9 mouse cellular contexts compared by ENCODE assay signal in the genomic region with DNA sequence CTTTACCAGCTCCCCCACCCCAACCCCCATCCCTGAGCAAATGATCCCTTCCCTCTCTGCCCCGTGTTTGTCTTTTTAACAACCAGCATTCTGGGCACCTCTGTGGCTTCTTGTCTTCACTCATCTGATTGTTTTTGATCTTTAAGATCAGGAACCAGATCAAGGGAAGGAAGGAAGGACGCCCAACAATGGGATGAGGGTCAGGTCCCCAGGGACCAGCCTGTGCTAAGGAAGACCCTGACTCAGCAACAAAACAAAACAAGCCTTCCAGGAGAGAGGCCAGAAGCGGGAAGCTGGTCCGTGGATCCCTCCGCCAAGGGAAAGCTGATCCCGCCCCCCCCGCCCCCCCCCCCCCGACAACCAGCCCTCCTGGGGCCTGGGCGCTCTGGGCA. TPM values are rescaled to one million over a fixed set of nuclear protein-coding genes. Genes with fewer than 3 reads are reported as not detected.
DNase-seq lines count a peak whose midpoint lies in the region; ATAC-seq lines count a peak whose summit lies in the region.
"Had no signal": no experiment of that assay in that cellular context is flagged by ENCODE, and none has a peak within 500 bp of the region (broad histone marks: within the 10 kb centered on the region; RNA-seq: fewer than 3 reads in every experiment).

No protein-coding gene starts in this region.

- no peak for ATAC-seq in lung, embryonic 15.5 days (ENCODE audit: borderline replicate concordance, extremely low read depth, low FRiP score, low TSS enrichment)
- no peak for ATAC-seq in forebrain, embryonic 11.5 days (replicated peaks; ENCODE audit: low FRiP score)
- ATAC-seq in limb, embryonic 11.5 days (ENCODE audit: insufficient number of reproducible peaks, low FRiP score, low TSS enrichment, low read depth), result no peak
- no peak for ATAC-seq in stomach, embryonic 14.5 days (ENCODE audit: insufficient number of reproducible peaks, insufficient read depth, low FRiP score, low read depth)

- WGBS in lung, embryonic 15.5 days, result 5% methylated on average over 7 of the region's 9 CpGs
- 12% methylated on average over 5 of the region's 9 CpGs for WGBS in forebrain, embryonic 11.5 days
- WGBS in limb, embryonic 11.5 days, result 2% methylated on average over 9 of the region's 9 CpGs
- 4% methylated on average over 8 of the region's 9 CpGs for WGBS in stomach, embryonic 14.5 days

- H3K4me3 ChIP-seq in lung, embryonic 15.5 days, result peak overlapping the region; percentile 27
- H3K4me3 ChIP-seq in forebrain, embryonic 11.5 days (ENCODE audit: low read depth, low read length), result peak overlapping the region; percentile 17; the same call in 1 of the 2 replicates
- peak overlapping the region; percentile 23 for H3K4me3 ChIP-seq in limb, embryonic 11.5 days (ENCODE audit: low read depth, low read length)
- peak overlapping the region; percentile 28 for H3K4me3 ChIP-seq in stomach, embryonic 14.5 days (ENCODE audit: low read depth, low read length)

- H3K27ac ChIP-seq in lung, embryonic 15.5 days, result peak overlapping the region; percentile 93
- peak overlapping the region; percentile 13 for H3K27ac ChIP-seq in forebrain, embryonic 11.5 days (ENCODE audit: low read depth, low read length)
- peak overlapping the region; percentile 74 for H3K27ac ChIP-seq in limb, embryonic 11.5 days (replicated peaks; ENCODE audit: low read depth, low read length)
- peak overlapping the region; percentile 90 for H3K27ac ChIP-seq in stomach, embryonic 14.5 days (ENCODE audit: low read length)

- no peaks in the 10 kb centered on the region for H3K36me3 ChIP-seq in lung, embryonic 15.5 days
- no peaks in the 10 kb centered on the region for H3K36me3 ChIP-seq in forebrain, embryonic 11.5 days (ENCODE audit: control insufficient read depth, insufficient read depth, low read length)
- H3K36me3 ChIP-seq in limb, embryonic 11.5 days (ENCODE audit: control insufficient read depth, insufficient read depth, low read length), result no peaks in the 10 kb centered on the region
- H3K36me3 ChIP-seq in stomach, embryonic 14.5 days (ENCODE audit: control insufficient read depth, insufficient read depth, low read length), result no peaks in the 10 kb centered on the region

- H3K9ac ChIP-seq in lung, embryonic 15.5 days, result peak overlapping the region; percentile 31; the same call in 1 of the 2 replicates
- H3K9ac ChIP-seq in forebrain, embryonic 11.5 days (ENCODE audit: low read length), result peak overlapping the region; percentile 48
- peak overlapping the region; percentile 45 for H3K9ac ChIP-seq in limb, embryonic 11.5 days (ENCODE audit: low read length)
- H3K9ac ChIP-seq in stomach, embryonic 14.5 days (replicated peaks; ENCODE audit: low read depth, low read length), result no peak overlapping the region

- no peaks in the 10 kb centered on the region for H3K27me3 ChIP-seq in lung, embryonic 15.5 days
- no peaks in the 10 kb centered on the region for H3K27me3 ChIP-seq in forebrain, embryonic 11.5 days (ENCODE audit: control insufficient read depth, insufficient read depth, low read length)
- no peaks in the 10 kb centered on the region for H3K27me3 ChIP-seq in limb, embryonic 11.5 days (ENCODE audit: control insufficient read depth, insufficient read depth, low read length)
- no peaks in the 10 kb centered on the region for H3K27me3 ChIP-seq in stomach, embryonic 14.5 days (ENCODE audit: control insufficient read depth, insufficient read depth, low read length)

- H3K9me3 ChIP-seq in lung, embryonic 15.5 days, result no peaks in the 10 kb centered on the region
- no peaks in the 10 kb centered on the region for H3K9me3 ChIP-seq in forebrain, embryonic 11.5 days (ENCODE audit: control insufficient read depth, low read length)
- no peaks in the 10 kb centered on the region for H3K9me3 ChIP-seq in limb, embryonic 11.5 days (ENCODE audit: control insufficient read depth, low read length)
- no peaks in the 10 kb centered on the region for H3K9me3 ChIP-seq in stomach, embryonic 14.5 days (ENCODE audit: control insufficient read depth, low read depth, low read length)

- no peak for DNase-seq in lung, postnatal 14 days
- no peak for DNase-seq in forebrain, embryonic 11.5 days (ENCODE audit: low spot score)
- no peak for DNase-seq in limb, embryonic 11.5 days (ENCODE audit: low spot score)
- DNase-seq in frontal cortex, postnatal 36 days (ENCODE audit: low spot score in 2 of 2), result no peak
- DNase-seq in cerebellum, adult 9-11 months, result no peak
- DNase-seq in thymus, postnatal 0 days (ENCODE audit: low spot score), result no peak

- H3K4me1 ChIP-seq in lung, embryonic 15.5 days, result peaks cover 27% of the 10 kb centered on the region
- H3K4me1 ChIP-seq in forebrain, embryonic 11.5 days (replicated peaks; ENCODE audit: control insufficient read depth, insufficient read depth, low read length), result peaks cover 8% of the 10 kb centered on the region; the same call in 1 of the 2 replicates
- H3K4me1 ChIP-seq in limb, embryonic 11.5 days (ENCODE audit: control insufficient read depth, insufficient read depth, low read length), result peaks cover 4% of the 10 kb centered on the region; the same call in 1 of the 2 replicates
- H3K4me1 ChIP-seq in stomach, embryonic 14.5 days (ENCODE audit: control insufficient read depth, insufficient read depth, low read length), result peaks cover 12% of the 10 kb centered on the region; the same call in 1 of the 2 replicates

- peak overlapping the region; percentile 66 for H3K4me2 ChIP-seq in lung, embryonic 15.5 days
- peak overlapping the region; percentile 38 for H3K4me2 ChIP-seq in forebrain, embryonic 11.5 days (ENCODE audit: low read depth, low read length, severe bottlenecking)
- peak overlapping the region; percentile 53 for H3K4me2 ChIP-seq in limb, embryonic 11.5 days (ENCODE audit: low read depth, severe bottlenecking)
- H3K4me2 ChIP-seq in stomach, embryonic 14.5 days (replicated peaks; ENCODE audit: low read depth, low read length), result peak overlapping the region; percentile 47

RNA-seq across cellular contexts. Expression of a gene that starts 41.6 kb away (rescaled TPM):
- 10.8 and 11.9 TPM in 2 replicates for polyA plus RNA-seq in lung, embryonic 15.5 days (2015; fragmentation: Nextera tagmentation; extraction: Ambion mirVana)
- polyA plus RNA-seq in forebrain, embryonic 11.5 days (2014; fragmentation: Nextera tagmentation; extraction: Ambion mirVana), result 2.2 and 3.4 TPM in 2 replicates
- 1.3 and 1.7 TPM in 2 replicates for polyA plus RNA-seq in limb, embryonic 11.5 days (2014; fragmentation: Nextera tagmentation; extraction: Ambion mirVana)
- 9.2 and 10.2 TPM in 2 replicates for polyA plus RNA-seq in stomach, embryonic 14.5 days (2014; fragmentation: Nextera tagmentation; extraction: Ambion mirVana)
- 3.8 and 3.9 TPM in 2 replicates for polyA plus RNA-seq in thymus, postnatal 0 days (2015; fragmentation: Nextera tagmentation; extraction: Ambion mirVana)

RNA-seq across cellular contexts. Expression of a gene that starts 47.3 kb away (rescaled TPM):
- polyA plus RNA-seq in lung, embryonic 15.5 days (2015; fragmentation: Nextera tagmentation; extraction: Ambion mirVana), result not detected in 2 replicates
- 0.20 TPM in 1 of 2 replicates, not detected in the other for polyA plus RNA-seq in forebrain, embryonic 11.5 days (2014; fragmentation: Nextera tagmentation; extraction: Ambion mirVana)
- polyA plus RNA-seq in limb, embryonic 11.5 days (2014; fragmentation: Nextera tagmentation; extraction: Ambion mirVana), result not detected in 2 replicates
- polyA plus RNA-seq in stomach, embryonic 14.5 days (2014; fragmentation: Nextera tagmentation; extraction: Ambion mirVana), result not detected in 2 replicates
- polyA plus RNA-seq in thymus, postnatal 0 days (2015; fragmentation: Nextera tagmentation; extraction: Ambion mirVana), result 0.09 TPM in 1 of 2 replicates, not detected in the other
- polyA plus RNA-seq: erythroblast, embryonic 14.5 days had no signal

Comparison
In these comparisons a context has a peak if more than half of its experiments do, and no peak if none do; other contexts are left out.
1. H3K27ac ChIP-seq: peak in every context shown above with its lines; median percentile 93 in lung, embryonic 15.5 days; 90 in stomach, embryonic 14.5 days; 74 in limb, embryonic 11.5 days; 13 in forebrain, embryonic 11.5 days.